In genomic region chr3:22142846-22143641, GRCm38 (mm10) we compare ENCODE assay signal across 8 mouse cellular contexts.
DNase-seq lines count a peak whose midpoint lies in the region; TF ChIP-seq lines count a peak whose summit lies in the region.

No protein-coding gene starts in this region.

- no peak overlapping the region for H3K27ac ChIP-seq in cerebellum, adult 2 months (ENCODE audit: insufficient read depth, low read length)
- H3K27ac ChIP-seq in bone marrow macrophage, adult 2 months (ENCODE audit: insufficient read depth, low read depth, low read length) = no peak overlapping the region
- H3K27ac ChIP-seq in liver, adult 2 months (replicated peaks; ENCODE audit: insufficient read depth, low read depth, low read length) = no peak overlapping the region
- H3K27ac ChIP-seq in small intestine, adult 2 months (ENCODE audit: insufficient read depth, low read depth, low read length) = no peak overlapping the region

- peak in 1 of 2 experiments; percentile 16 for DNase-seq in cerebellum, adult 2 months
- DNase-seq in cerebellum, adult 8-10 months = no peak
- DNase-seq in 3T3-L1 (ENCODE audit: low read depth, low spot score) = peak; percentile 66
- DNase-seq in liver, adult 2 months (ENCODE audit: extremely low read depth, low read depth, low spot score) = peak; percentile 37
- no peak for DNase-seq in left cerebral cortex, adult 8-10 months (ENCODE audit: low spot score in 2 of 2)
- DNase-seq in urinary bladder, postnatal 10 days (ENCODE audit: low spot score) = no peak

- TF ChIP-seq POLR2A in cerebellum, adult 2 months (IDR thresholded peaks at IDR 0.05; ENCODE audit: borderline replicate concordance, insufficient read depth, low read length) = no peak
- TF ChIP-seq POLR2A in bone marrow macrophage, adult 2 months (IDR thresholded peaks at IDR 0.05; ENCODE audit: borderline replicate concordance, low read depth, low read length) = no peak
- no peak for TF ChIP-seq POLR2A in liver, adult 2 months (IDR thresholded peaks at IDR 0.05; ENCODE audit: extremely low read depth, insufficient read depth, low read length)
- no peak for TF ChIP-seq POLR2A in small intestine, adult 2 months (IDR thresholded peaks at IDR 0.05; ENCODE audit: low read depth, low read length)

- 80% methylated on average over 5 of the region's 5 CpGs for WGBS in cerebellum, adult 2 months
- 50% methylated on average over 5 of the region's 5 CpGs for WGBS in liver, adult 2 months
- 66% methylated on average over 5 of the region's 5 CpGs for WGBS in small intestine, adult 2 months

- peaks cover 16% of the 10 kb centered on the region for H3K79me2 ChIP-seq in liver, adult 2 months (ENCODE audit: control insufficient read depth, insufficient read depth, low read length)

- peak overlapping the region; percentile 28; the same call in 1 of the 2 replicates for H3K9ac ChIP-seq in liver, adult 2 months (ENCODE audit: low read depth, low read length)

- peaks cover 14% of the 10 kb centered on the region for H3K4me1 ChIP-seq in cerebellum, adult 2 months (ENCODE audit: control insufficient read depth, insufficient read depth, low read length)
- peaks cover 27% of the 10 kb centered on the region for H3K4me1 ChIP-seq in bone marrow macrophage, adult 2 months (ENCODE audit: control insufficient read depth, insufficient read depth, low read length)
- peaks cover 13% of the 10 kb centered on the region; the same call in 1 of the 2 replicates for H3K4me1 ChIP-seq in liver, adult 2 months (ENCODE audit: control insufficient read depth, insufficient read depth, low read length)
- peaks cover 4% of the 10 kb centered on the region; the same call in 1 of the 2 replicates for H3K4me1 ChIP-seq in small intestine, adult 2 months (ENCODE audit: control insufficient read depth, insufficient read depth, insufficient read length, low read length)

- no peaks in the 10 kb centered on the region for H3K27me3 ChIP-seq in cerebellum, adult 2 months (ENCODE audit: control insufficient read depth, insufficient read depth, low read length)
- no peaks in the 10 kb centered on the region for H3K27me3 ChIP-seq in liver, adult 2 months (ENCODE audit: control insufficient read depth, insufficient read depth, low read length)
- H3K27me3 ChIP-seq in small intestine, adult 2 months (ENCODE audit: control insufficient read depth, insufficient read depth, low read length) = no peaks in the 10 kb centered on the region

- H3K4me3 ChIP-seq in cerebellum, adult 2 months (replicated peaks; ENCODE audit: insufficient read depth, low read depth, low read length) = no peak overlapping the region
- no peak overlapping the region for H3K4me3 ChIP-seq in bone marrow macrophage, adult 2 months (ENCODE audit: insufficient read depth, low read length)
- no peak overlapping the region for H3K4me3 ChIP-seq in liver, adult 2 months (ENCODE audit: insufficient read depth, low read depth, low read length)
- no peak overlapping the region for H3K4me3 ChIP-seq in small intestine, adult 2 months (ENCODE audit: low read depth, low read length)

- TF ChIP-seq CTCF in cerebellum, adult 2 months (IDR thresholded peaks at IDR 0.05; ENCODE audit: borderline replicate concordance, insufficient read depth, low read depth, low read length) = peak; percentile 34; the same call in 1 of the 2 replicates
- TF ChIP-seq CTCF in bone marrow macrophage, adult 2 months (IDR thresholded peaks at IDR 0.05; ENCODE audit: low read depth, low read length) = peak; percentile 51; the same call in 1 of the 2 replicates
- peak; percentile 70 for TF ChIP-seq CTCF in liver, adult 2 months (IDR thresholded peaks at IDR 0.05; ENCODE audit: low read depth, low read length)
- peak; percentile 53; the same call in 1 of the 2 replicates for TF ChIP-seq CTCF in small intestine, adult 2 months (IDR thresholded peaks at IDR 0.05; ENCODE audit: extremely low read depth, insufficient read length, insufficient replicate concordance, low read depth, low read length)

- H3K36me3 ChIP-seq in liver, adult 2 months (ENCODE audit: control insufficient read depth, insufficient read depth, low read length) = no peaks in the 10 kb centered on the region
- H3K36me3 ChIP-seq in small intestine, adult 2 months (ENCODE audit: control insufficient read depth, insufficient read depth, low read length) = no peaks in the 10 kb centered on the region

Comparison
In these comparisons a context has a peak if more than half of its experiments do, and no peak if none do; other contexts are left out.
1. DNase-seq: peak in 3T3-L1 (single experiment) and liver, adult 2 months (single experiment); none in cerebellum, adult 8-10 months (single experiment), left cerebral cortex, adult 8-10 months (0 of 2) and urinary bladder, postnatal 10 days (single experiment).
2. Peak in every context shown above with its lines, with median percentiles within 50 percentile points of each other: CTCF ChIP-seq.